Mouse (Mus musculus) CD4-positive, CD25-positive, alpha-beta regulatory T cell, adult 2 months (primary cell): ENCODE measurements around the gene Nfia.

Experiments
- DNase-seq: peaks from one replicate; pipeline ENCODE4 v3.0.0-alpha.2; 2012; ENCODE audit warnings: low read depth, low spot score

Gene Nfia

GRCm38 (mm10) chr4:97838651-97839050 is 66.1 kb downstream of the Nfia start:
- DNase-seq = no peak

GRCm38 (mm10) chr4:97839406-97840101 is 67.0 kb downstream of the Nfia start:
- DNase-seq = no peak

- DNase-seq = no peak
These were observed 67.9 kb downstream of the Nfia start for GRCm38 (mm10) chr4:97840227-97841062.

GRCm38 (mm10) chr4:97841063-97841595 is 68.6 kb downstream of the Nfia start:
- DNase-seq = no peak

- DNase-seq = no peak
These were observed 69.2 kb downstream of the Nfia start for GRCm38 (mm10) chr4:97841745-97842144.

- DNase-seq = no peak
These were observed 71.6 kb downstream of the Nfia start for GRCm38 (mm10) chr4:97843981-97844690.

- DNase-seq = no peak
These were observed 72.4 kb downstream of the Nfia start for GRCm38 (mm10) chr4:97844899-97845298.

- no peak for DNase-seq
These were observed 75.1 kb downstream of the Nfia start for GRCm38 (mm10) chr4:97847653-97848052.

GRCm38 (mm10) chr4:97850991-97851390 is 78.5 kb downstream of the Nfia start:
- DNase-seq = no peak

GRCm38 (mm10) chr4:97851698-97852097 is 79.2 kb downstream of the Nfia start:
- no peak for DNase-seq

GRCm38 (mm10) chr4:97852626-97853025 is 80.1 kb downstream of the Nfia start:
- DNase-seq = no peak

- DNase-seq = peak; percentile 31
These were observed 82.2 kb downstream of the Nfia start for GRCm38 (mm10) chr4:97854779-97855178.

GRCm38 (mm10) chr4:97855712-97856420 is 83.3 kb downstream of the Nfia start:
- DNase-seq = no peak

- no peak for DNase-seq
These were observed 85.0 kb downstream of the Nfia start for GRCm38 (mm10) chr4:97857549-97857948.

GRCm38 (mm10) chr4:97859431-97859830 is 86.9 kb downstream of the Nfia start:
- peak; percentile 11 for DNase-seq

GRCm38 (mm10) chr4:97860376-97860775 is 87.8 kb downstream of the Nfia start:
- no peak for DNase-seq

GRCm38 (mm10) chr4:97860791-97861344 is 88.3 kb downstream of the Nfia start:
- DNase-seq = peak; percentile 41

GRCm38 (mm10) chr4:97862379-97862778 is 89.8 kb downstream of the Nfia start:
- no peak for DNase-seq

- no peak for DNase-seq
These were observed 91.7 kb downstream of the Nfia start for GRCm38 (mm10) chr4:97864276-97864675.

- DNase-seq = no peak
These were observed 92.9 kb downstream of the Nfia start for GRCm38 (mm10) chr4:97865410-97865953.

- DNase-seq = no peak
These were observed 93.9 kb downstream of the Nfia start for GRCm38 (mm10) chr4:97866463-97866862.
